Mouse (Mus musculus): ENCODE data around the gene Spns3.

- no peak for TF ChIP-seq POLR2A (IDR thresholded peaks at IDR 0.05; ENCODE audit: extremely low read depth, insufficient read depth, low read length)
- no peak for TF ChIP-seq CTCF (IDR thresholded peaks at IDR 0.05; ENCODE audit: low read depth, low read length)
These were observed 17.4 kb downstream of the Spns3 start for GRCm38 (mm10) chr11:72532890-72533289.
